Mouse (Mus musculus) heart, postnatal 36 days (tissue): ENCODE measurements at regions not wholly inside any gene's neighbourhood (a gene's known extent, or its start where the extent isn't known, plus 50 kb on each side); places are given as distances from the start of the nearest gene placed in this dataset.

Experiments
- DNase-seq, 2 experiments: peaks; one replicate each; pipeline ENCODE4 v3.0.0; 2021 to 2022
- intact Hi-C: fragments of 180-260 bp; cut with DNase I; formaldehyde crosslinking; loops from one replicate; pipeline ENCODE4 v1.15.1; 2025

DNA sequence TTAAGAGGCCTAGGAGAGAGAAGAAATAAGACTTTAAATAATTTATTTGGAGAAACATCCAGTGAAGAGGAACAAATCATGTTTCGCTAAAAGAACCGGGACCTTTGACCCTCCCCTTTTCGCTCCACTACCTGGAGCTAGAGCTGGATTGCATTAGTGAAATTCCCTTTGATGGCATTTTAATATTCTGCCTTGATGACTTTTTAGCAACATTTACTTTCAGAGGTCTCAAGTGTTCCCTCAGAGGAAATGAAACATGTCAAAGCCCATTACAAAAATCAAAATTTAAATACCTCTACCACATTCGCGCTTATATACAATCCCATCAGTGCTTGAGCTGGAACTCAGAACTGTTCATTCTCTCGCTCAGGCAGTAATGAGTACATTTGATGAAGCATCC is 297.0 kb upstream of the Gm10295 start:
- intact Hi-C loops = no loop called here
- no peak for DNase-seq

DNA sequence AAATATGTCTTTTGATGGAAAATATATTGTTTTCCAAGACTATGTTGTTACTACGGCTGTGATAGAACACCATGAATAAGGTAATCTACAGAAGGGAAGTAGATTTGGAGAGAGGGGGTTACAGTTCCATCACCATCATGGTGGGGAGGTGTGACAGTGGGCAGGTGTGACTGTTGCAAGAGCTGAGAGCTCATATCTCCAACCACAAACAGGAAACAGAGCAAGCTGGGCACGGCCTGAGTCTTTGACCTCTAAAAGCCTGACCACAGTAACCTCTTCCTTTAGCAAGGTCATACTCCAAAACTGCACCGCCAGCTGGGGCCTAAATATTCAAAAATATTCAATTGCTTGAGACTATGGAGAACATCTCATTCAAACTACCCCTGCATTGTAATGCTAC is 295.7 kb upstream of the Gm10295 start:
- no peak for DNase-seq

DNA sequence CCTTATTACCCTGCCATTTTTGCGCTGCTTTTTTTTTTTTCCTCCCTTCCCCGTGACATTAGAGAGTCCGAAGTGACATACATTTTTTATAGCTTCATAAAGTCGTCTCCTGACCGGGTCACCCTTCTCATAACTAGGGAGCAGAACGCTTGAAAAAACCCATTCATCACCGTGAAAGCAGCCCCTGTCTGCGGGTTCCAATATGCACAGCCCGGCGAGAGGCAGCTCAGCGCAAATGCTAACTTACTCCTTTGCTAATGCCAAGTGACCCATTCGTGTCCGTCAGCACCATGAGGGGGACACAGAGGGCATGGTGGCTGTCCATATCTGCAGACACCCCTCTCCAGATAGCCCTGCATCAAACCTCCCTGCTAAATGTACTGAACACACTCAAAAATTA is 271.8 kb upstream of the Gm10295 start:
- no peak for DNase-seq
- intact Hi-C loops = no loop called here

More for the DNA sequence above, 295.7 kb upstream of the Gm10295 start:
- intact Hi-C loops = no loop called here

DNA sequence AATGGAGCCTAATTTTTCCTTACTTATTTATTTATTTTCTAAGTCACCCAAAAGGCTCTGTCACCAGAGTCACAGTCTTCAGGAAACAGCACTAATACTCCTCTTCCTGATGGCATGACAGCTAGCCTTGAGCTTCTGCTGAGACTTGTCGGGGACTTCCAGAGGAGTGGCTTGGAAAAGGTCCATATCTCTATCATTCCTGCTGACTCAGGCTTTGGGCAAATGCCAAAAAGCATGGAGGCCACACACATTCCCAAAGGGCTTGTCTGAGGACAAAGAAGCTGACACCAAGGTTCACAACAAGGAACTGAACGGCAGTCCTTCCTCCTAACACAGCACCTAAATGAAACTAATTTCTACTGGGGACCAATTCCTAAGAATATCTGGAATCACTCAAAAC is 251.9 kb upstream of the Gm10295 start:
- peak; percentile 62 to 65 for DNase-seq
- intact Hi-C loops = no loop called here

DNA sequence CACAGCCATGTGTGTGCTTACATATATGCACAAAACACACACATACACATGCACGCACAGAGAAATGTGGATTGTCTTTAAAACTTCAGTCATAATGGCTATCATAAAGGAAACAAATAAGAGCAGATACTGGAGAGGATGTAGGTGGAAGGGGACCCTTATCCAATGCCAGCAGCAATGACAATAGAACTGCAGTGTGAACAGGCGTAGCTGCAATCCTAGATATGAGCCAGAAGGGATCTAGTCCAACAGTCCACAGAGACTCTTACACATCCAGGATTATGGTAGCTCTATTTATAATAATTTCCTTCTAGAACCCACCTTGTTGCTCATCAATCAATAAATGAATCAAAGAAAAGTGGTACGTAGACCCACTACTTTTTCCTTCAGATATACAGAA is 245.5 kb upstream of the Gm10295 start:
- intact Hi-C loops = no loop called here
- no peak for DNase-seq

DNA sequence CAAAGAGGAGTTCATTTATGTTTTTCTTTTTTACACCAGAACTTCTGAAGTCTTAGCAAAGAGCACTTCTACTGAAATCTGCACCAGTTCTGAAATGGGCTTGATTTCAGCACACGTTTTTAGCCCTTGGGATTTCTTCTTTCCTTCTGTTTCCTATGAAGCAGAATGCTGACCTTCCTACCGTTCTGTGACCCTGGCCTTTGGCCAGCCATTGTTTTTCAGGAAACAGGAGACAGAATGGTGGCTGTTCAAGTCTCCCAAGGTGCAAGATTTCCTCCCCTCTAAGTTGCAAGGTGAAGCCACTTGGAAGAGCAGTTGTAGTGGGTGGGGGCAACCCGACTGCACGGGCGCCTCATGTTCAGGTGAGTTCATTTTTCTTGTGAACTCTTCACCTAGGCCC is 236.3 kb upstream of the Gm10295 start:
- intact Hi-C loops = loop anchor here (1.0 to 10.0 kb wide), 4 partner anchors 117 to 1223 kb away; partner anchors contain the start of gene Nr2f2
- peak; percentile 31 to 48 for DNase-seq

DNA sequence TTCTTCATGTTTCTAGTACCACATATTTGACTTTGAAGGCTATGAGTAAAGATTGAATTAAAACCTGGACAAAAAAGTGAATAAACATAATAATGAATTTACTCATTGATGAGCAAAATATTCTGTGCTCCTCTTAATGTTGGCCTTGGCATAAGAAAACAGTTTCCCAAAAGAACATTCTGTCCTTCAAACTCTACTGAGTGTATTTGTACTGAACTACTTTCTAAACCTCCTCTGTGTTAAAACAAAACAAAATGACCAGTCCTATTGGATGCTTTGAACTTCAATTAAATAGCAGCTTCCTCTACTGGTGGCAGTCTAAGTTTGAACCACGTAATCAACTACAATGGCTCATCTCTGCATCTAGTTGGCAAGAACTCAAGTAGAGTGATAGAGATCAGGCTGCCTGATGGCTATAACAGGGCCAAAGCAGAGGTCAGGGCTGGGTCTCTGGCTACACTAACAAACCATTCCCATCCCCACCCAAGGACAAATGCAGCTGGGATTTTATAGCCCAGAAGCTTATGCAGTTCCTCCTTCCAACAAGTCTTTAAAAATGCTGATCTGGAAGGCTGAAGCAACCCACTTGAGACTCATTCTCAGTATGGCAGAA is 232.3 kb upstream of the Gm10295 start:
- intact Hi-C loops = loop anchor here (2.0 to 10.0 kb wide), 9 partner anchors 83 to 1219 kb away; partner anchors contain the start of gene Nr2f2

DNA sequence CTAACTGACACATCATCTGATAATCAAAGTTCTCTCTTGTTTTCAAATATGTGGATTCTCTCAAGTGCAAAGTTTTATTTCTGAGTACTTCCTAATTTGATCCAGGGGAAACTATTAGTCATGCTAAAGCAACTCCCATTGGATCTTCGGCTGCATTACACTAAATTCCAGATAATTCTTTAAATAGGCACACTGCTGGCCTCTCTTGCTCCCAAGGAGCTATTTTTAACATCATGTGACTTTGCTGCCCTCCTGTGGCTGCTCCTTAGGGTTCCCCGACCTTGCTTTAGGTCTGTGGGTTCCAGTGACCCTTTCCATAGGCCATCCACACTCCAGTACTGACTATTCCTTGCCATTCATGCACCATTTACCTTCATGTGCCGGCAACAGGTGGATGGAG is 230.5 kb upstream of the Gm10295 start:
- peak; percentile 60 to 65 for DNase-seq
- intact Hi-C loops = loop anchor here (2.0 to 10.0 kb wide), 9 partner anchors 81 to 1217 kb away; partner anchors contain the start of gene Nr2f2

More for the DNA sequence above, 232.3 kb upstream of the Gm10295 start:
- DNase-seq = peak; percentile 16 to 36

DNA sequence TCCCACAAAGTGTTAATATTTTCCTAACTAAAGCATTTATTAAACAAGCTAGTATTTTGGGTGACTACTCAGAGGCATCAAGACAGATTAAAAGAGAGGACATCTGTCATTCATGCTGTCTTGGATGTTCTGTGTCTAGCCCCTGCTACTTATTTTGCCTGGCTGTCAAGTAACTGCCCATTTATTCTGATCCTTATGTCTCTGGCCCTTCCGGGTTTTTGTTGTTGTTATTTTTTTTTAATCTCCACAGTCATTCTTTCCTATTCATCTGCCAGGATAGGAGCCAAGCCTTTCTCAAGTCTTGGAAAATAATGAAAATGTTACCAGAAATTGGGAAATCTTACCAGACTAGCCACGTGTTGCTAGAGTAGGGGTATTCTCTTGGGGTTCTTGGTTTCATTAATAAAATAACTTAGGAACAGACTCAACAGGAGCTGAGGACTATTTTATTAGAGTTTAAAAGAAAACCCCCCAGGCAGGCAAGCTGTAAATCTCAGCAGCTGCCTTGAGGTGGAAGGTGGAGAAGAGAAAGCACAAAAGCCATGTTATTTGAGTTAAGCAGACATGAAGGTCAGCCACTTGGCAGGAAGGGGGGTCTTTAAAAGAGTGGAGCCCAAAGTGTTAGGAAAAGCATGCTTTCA is 209.1 kb upstream of the Gm10295 start:
- DNase-seq = no peak
- intact Hi-C loops = no loop called here

DNA sequence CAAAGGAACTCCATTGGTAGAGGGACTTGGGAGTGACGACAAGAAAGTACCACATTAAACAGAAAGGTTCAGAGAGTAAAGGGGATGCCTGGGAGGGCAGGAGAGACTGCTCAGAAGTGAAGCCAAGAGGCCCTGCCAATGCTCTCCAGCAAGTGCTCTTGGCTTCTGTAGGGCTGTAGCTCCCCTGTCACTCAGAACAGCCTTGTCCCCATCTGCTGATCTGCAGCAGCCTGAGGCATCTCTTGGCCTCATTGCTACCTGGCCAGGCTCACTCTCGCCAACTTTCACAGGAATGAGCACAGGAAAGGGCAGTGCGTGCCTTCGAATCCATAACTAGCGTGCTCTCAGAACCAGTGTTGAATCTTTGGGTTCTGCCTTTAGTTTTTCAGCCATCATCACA is 205.2 kb upstream of the Gm10295 start:
- no peak for DNase-seq
- intact Hi-C loops = no loop called here

DNA sequence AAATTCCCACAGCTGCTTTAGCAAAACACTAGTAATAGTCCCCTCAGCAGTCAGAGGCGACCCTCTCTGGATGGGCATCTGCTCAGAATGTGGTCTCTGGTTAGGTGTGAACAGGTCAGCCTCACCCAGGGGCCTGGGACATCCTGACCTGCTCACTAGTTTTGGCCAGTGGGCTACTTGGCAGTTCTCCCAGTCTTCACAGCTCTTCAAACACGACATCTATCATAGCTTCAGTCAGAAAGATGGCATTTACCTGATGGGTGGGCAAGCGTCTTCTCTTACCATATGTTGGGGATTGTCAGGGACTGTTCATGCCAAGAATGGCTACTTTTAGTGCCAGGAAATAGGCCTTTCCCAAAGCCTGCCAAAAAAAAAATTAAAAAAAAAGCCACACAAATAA is 204.2 kb upstream of the Gm10295 start:
- intact Hi-C loops = no loop called here
- no peak for DNase-seq

DNA sequence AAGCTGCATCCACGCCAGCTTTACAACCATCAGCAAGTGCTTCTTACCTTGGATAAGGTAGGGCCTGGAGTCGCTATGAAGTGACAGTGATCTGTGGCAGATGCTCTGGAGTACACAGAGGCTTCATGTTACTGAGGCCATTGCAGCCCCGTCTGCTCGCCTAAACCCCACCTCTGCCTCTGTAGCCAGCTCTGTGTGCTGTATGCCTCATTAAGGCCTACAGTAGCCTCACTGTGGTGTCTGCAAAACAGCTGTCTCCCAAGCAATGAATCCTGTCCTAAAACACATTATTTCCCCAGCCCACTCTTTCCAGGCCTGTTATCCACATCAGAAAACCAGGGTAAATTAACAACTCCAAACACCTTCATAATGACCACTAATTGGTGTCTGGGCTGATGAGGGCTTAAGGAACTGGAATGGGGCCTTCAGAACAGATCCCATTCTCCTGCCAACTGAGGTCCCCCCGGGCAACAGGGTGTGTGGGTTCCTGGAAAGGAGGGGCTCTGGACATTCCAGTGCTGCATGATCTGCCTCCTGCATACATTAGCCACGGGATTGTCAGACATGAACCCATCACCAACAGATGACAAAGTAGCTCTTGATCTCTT is 195.4 kb upstream of the Gm10295 start:
- no peak for DNase-seq
- intact Hi-C loops = no loop called here

DNA sequence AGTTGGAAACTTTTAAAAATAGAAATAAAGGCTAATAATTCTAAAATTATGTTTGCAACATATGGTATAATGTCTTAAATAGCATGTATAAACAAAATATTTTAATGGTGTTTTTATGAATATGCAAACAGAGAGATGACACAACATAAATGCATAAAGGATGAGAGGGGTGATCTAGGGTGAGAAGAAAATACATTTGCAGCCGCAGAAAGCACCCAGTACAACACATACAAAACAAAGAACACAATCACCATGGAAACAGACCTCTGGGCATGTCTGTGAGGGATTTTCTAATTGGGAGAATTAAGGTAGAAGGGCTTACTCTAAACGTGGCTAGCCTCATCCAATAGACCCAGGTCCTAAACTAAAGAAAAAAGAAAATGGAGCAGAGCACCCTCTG is 190.2 kb upstream of the Gm10295 start:
- intact Hi-C loops = no loop called here

DNA sequence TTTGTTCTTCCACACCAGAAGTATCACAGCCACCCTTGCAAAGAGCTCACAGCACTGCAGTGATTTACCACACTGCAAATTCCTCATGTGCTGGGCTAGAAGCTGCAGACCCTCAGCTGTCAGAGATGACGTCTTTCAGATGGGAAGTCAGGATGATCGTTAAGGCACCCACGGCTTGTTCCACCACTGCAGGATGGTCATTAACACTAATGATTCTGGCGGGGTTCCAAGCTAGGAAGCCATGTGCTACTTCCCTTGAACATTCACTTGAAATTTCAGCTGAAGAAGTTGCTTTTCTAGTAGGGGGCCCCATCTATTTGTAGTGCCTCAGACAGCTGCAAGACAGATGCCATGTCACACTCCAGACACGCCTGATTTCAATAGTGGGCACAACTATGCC is 181.8 kb upstream of the Gm10295 start:
- intact Hi-C loops = no loop called here
- DNase-seq = peak in 1 of 2 experiments; percentile 9

More for the DNA sequence above, 190.2 kb upstream of the Gm10295 start:
- no peak for DNase-seq

DNA sequence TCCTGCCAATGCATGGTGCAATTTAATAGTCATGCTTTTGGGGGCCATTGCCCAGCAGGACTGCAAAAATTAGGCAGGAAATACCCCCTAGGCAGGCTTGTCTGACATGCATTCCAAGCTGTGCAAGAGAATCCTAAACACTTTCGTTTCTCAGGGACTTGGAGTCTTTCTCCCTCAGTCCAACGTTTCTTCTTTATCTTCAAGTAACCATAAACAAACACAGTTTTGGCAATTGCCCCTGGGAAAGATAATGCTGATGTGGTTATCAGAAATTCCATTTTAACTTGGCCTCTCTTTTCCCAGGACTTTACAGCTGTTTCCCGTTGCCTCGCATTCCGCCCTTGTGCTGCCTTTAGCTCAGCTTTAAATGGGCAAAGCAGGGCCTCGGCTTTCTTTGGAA is 180.2 kb upstream of the Gm10295 start:
- peak; percentile 10 to 21 for DNase-seq
- intact Hi-C loops = no loop called here

DNA sequence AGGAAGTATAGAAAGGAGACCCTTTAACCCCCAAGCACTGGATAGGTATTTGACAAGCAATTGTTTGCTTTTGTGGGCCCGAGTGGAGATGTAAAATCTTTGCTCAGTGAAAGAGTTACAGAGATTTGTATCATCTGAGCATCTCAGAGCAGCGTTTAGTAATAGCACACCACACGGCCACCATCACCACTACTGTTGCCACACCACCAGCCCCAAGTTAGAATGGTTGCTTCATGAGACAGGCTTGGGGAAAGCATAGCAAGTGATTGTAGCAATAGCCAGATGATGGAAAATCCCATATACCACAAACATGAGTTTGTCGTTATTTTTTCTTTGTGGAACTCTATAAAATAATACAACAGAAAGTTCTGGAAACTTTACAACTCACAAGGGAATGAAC is 179.6 kb upstream of the Gm10295 start:
- intact Hi-C loops = no loop called here

DNA sequence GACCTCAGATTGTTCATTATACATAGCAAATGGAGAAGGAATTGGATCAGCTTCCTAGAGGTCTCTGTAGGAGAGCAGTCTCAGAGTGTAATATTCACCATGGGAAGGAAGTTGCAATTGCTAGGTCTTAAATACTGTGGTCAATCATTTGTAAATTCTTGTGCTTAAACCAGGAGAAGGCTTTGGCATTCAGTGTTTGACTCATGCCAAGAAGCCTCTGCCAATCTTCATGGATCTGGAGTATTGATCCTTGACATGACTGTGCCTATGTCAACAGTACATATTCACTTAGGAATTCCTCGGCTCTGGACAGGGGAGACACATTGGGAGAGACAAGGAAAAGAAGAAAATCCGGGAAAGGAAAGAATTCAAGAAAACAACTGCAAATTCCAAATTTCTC is 174.9 kb upstream of the Gm10295 start:
- intact Hi-C loops = no loop called here
- no peak for DNase-seq

More for the DNA sequence above, 179.6 kb upstream of the Gm10295 start:
- DNase-seq = no peak

DNA sequence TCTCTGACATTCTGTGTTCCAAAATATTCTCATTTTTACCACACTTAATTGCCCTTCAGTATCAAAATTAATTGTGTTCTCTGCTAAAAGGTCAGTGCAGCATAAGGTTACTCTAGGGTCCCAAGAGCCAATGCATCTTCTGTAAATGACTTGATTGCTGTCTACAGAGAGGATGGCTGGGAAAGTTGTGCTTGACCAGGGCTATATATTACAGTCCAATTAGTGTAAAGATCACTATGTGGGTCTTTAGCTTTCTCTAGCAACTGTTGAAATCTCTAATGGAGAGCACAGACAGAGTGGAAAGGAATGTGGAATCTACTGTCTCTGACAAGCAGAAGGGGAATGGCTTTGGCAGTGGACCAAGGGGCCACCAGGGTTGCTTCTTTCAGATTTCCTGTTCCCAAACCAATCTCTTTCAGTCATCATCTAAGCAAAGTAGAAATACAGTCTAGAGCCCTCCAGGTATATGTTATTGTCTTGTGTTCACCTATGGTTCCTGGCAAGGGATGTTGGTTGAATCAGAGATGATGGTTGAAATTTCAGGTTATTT is 173.4 kb upstream of the Gm10295 start:
- intact Hi-C loops = no loop called here

DNA sequence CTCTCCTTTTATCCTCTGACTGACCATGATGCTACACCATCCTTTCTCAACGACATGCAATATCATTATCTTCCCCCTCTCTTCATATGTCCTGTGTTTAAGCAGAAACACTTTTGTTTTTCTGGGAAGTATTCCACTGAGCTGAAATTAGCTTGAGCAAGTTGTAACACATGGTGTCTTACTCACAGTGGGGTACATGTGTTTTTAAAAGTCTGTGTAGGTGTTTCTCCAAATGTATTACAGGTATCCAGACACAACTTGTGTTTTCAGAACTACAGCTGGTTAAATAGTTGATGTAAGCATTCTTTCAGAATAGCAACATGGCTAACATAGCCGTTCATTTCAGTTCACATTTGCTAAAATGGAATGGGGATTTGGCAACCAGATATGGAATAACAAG is 172.8 kb upstream of the Gm10295 start:
- intact Hi-C loops = no loop called here

More for the DNA sequence above, 173.4 kb upstream of the Gm10295 start:
- DNase-seq = no peak

DNA sequence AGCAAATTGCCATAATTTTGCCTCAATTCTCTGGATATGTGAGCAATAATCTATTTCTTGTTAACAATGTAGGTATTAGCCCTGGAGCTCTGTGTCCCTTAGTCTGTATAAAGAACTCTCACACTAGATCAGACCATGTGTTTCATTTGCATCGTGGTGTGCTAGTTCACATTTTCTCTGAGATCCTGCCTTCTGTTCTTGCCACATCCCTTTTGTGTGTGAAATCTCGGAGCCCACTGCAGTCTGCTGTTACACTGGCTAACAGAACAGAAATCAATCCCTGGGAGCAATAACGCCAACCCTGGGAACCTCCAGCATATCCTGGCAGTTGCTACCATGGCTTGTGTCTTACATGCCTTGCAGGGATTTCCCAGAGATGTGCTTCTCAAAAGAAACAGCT is 156.1 kb upstream of the Gm10295 start:
- intact Hi-C loops = loop anchor here (10.0 kb wide), 1 partner anchor 357 kb away; no protein-coding TSS in a partner anchor
- DNase-seq = no peak

More for the DNA sequence above, 172.8 kb upstream of the Gm10295 start:
- DNase-seq = no peak

DNA sequence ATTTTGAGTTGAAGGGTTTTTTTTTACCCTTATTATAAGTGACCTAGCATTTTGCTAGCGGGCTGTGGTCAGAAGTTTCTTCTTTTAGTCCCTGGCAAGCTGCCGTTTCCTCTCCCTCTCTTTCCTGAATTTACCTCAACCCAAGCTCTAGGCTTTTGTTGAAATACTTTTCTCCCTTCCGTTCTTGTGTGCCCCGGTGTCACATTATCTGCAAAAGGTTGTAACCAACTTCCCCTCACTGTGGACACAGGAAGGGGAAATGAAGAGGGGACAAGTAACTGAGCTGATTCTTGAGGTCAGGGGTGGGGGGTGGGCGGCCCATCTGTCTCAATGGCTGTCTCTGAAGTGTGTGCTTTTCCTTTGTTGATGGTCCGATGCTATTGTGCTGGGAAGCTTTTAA is 149.4 kb upstream of the Gm10295 start:
- peak; percentile 4 to 5 for DNase-seq
- intact Hi-C loops = loop anchor here (2.0 to 10.0 kb wide), 2 partner anchors 82 to 364 kb away; no protein-coding TSS in a partner anchor
